Mouse (Mus musculus): ENCODE results near the gene Guca2a.

DNA sequence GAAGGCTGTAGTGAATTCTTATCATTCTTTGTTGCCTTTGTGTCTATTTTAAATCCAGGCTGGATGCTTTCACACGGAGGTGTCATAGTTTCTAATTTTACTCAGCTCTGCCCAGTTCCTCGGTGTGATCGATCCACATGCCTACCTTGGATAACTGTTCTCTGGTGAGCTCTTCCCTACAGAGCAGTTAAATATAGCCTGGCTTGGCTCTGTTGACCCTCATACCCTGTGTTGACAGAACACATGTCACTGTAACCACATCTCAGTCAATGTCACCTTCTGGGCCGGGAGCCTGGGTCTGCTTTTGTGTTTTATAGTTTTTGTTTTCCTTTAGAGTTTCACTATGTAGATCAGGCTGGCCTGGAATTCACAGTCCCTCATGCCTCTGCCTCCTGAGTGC, 24.6 kb downstream of the Guca2a start:
- TF ChIP-seq POLR2A (IDR thresholded peaks at IDR 0.05; ENCODE audit: low read depth, low read length): no peak
- no peak for TF ChIP-seq CTCF (IDR thresholded peaks at IDR 0.05; ENCODE audit: borderline replicate concordance, insufficient read depth, low read length)
